Mouse (Mus musculus): Measurements from ENCODE around the gene Vasp. TPM values are rescaled to one million over a fixed set of nuclear protein-coding genes. Genes with fewer than 3 reads are reported as not detected.

The Vasp gene
- polyA plus RNA-seq, 1 experiment: 145 TPM

DNA sequence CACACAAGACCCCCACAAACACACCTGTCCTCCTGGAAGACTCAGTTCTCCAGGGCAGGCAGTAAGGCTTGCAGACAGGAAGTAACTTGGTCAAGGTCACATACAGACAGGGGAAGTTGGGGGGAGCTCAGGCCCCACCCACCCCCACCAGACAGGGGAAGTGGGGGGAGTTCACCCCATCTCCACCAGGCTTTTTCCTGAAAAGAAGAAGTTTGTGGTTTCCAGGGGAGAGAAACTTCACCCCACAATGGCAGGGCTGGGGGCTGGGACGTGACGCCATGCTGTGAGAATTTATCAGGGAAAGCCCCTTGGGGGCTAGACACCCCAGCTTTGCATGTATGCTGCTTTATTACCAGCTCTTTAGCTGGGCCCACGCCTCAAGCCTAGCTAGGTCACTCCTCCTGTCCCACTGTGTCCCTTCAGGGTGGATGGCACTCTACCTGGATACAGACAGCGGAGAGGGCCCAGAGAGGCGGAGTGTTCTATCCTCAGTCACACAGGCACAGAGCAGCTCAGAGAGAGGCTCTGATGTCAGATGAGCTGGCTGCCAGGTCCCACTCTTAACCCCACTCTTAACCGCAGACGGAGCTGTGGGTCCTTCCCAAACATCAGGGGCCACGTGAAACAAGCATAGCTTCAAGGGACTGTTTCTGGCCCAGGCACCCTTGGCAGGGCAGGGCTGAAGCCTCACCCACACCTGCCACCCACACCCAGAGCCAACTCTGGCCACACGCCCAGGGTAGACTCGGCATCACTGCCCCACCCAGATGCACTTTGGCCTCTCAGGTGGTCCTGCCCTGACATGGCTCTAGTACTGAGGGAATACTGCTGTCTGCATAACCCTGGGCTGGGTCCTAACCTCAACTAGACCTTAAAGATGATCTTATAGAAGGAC lies 5.4 kb downstream of the Vasp start:
- Histone ChIP-seq H3ac (ENCODE audit: control insufficient read depth, insufficient read length, low read depth) (peak overlapping the region; percentile 37), H3K79me2 (ENCODE audit: control insufficient read depth, insufficient read depth) (peaks cover 69% of the 10 kb centered on the region), H3K36me3 (ENCODE audit: control insufficient read depth, insufficient read depth) (peaks cover 27% of the 10 kb centered on the region), H3K4me3 (ENCODE audit: insufficient read depth, poor library complexity, severe bottlenecking) (no peak overlapping the region), H3K79me3 (ENCODE audit: low read depth) (peaks cover 42% of the 10 kb centered on the region), H3K27me3 (ENCODE audit: control insufficient read depth, insufficient read depth, insufficient read length) (no peaks in the 10 kb centered on the region)
- TF ChIP-seq MAX (IDR thresholded peaks at IDR 0.05) (no peak), CTCF (IDR thresholded peaks at IDR 0.05; ENCODE audit: control insufficient read depth, insufficient read depth, insufficient read length) (no peak), USF1 (IDR thresholded peaks at IDR 0.05; ENCODE audit: low read depth) (no peak), MYOD1 (IDR thresholded peaks at IDR 0.05; ENCODE audit: control insufficient read depth, insufficient read length, low read depth) (no peak), MYOG (IDR thresholded peaks at IDR 0.05; ENCODE audit: control insufficient read depth, extremely low read depth, insufficient read length) (no peak), CEBPB (IDR thresholded peaks at IDR 0.05; ENCODE audit: low read depth) (no peak), FOSL1 (IDR thresholded peaks at IDR 0.05; ENCODE audit: insufficient read depth, low read length, poor library complexity, severe bottlenecking) (no peak)

DNA sequence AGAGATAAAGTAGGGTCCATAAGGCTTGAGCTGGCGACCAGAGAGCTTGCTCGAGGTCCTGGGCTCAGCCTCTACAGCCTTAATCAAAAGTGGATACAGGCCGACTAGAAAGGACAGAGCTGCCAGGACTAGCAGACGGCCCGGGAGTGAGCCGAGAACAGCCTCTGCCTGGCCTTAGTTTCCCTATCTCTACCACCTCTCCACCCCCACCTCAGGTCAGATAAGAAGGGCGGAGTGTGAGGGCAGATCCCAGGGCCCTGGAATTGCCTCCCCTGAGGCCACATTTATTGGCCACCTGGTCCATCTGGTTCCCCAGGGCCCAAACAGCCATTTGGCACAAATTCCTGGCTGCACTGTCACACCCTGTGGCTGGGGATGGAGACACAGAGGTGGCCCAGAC lies 6.5 kb downstream of the Vasp start:
- Histone ChIP-seq H3K79me3 (ENCODE audit: low read depth) (peaks cover 37% of the 10 kb centered on the region), H3K79me2 (ENCODE audit: control insufficient read depth, insufficient read depth) (peaks cover 59% of the 10 kb centered on the region), H3ac (ENCODE audit: control insufficient read depth, insufficient read length, low read depth) (no peak overlapping the region), H3K4me3 (ENCODE audit: insufficient read depth, poor library complexity, severe bottlenecking) (no peak overlapping the region), H3K27me3 (ENCODE audit: control insufficient read depth, insufficient read depth, insufficient read length) (no peaks in the 10 kb centered on the region), H3K36me3 (ENCODE audit: control insufficient read depth, insufficient read depth) (peaks cover 27% of the 10 kb centered on the region)
- TF ChIP-seq FOSL1 (IDR thresholded peaks at IDR 0.05; ENCODE audit: insufficient read depth, low read length, poor library complexity, severe bottlenecking) (no peak), MYOG (IDR thresholded peaks at IDR 0.05; ENCODE audit: control insufficient read depth, extremely low read depth, insufficient read length) (no peak), USF1 (IDR thresholded peaks at IDR 0.05; ENCODE audit: low read depth) (no peak), MYOD1 (IDR thresholded peaks at IDR 0.05; ENCODE audit: control insufficient read depth, insufficient read length, low read depth) (peak; percentile 72), CEBPB (IDR thresholded peaks at IDR 0.05; ENCODE audit: low read depth) (no peak)

GRCm38 (mm10) chr7:19258336-19258735 lies 13.3 kb downstream of the Vasp start:
- no peak for TF ChIP-seq MYOG (IDR thresholded peaks at IDR 0.05; ENCODE audit: control insufficient read depth, extremely low read depth, insufficient read length)
- no peak for TF ChIP-seq MAX (IDR thresholded peaks at IDR 0.05)
- no peak for TF ChIP-seq USF1 (IDR thresholded peaks at IDR 0.05; ENCODE audit: low read depth)
- TF ChIP-seq FOSL1 (IDR thresholded peaks at IDR 0.05; ENCODE audit: insufficient read depth, low read length, poor library complexity, severe bottlenecking): no peak
- TF ChIP-seq MYOD1 (IDR thresholded peaks at IDR 0.05; ENCODE audit: control insufficient read depth, insufficient read length, low read depth): no peak
- no peaks in the 10 kb centered on the region for H3K79me2 ChIP-seq (ENCODE audit: control insufficient read depth, insufficient read depth)
- no peak overlapping the region for H3ac ChIP-seq (ENCODE audit: control insufficient read depth, insufficient read length, low read depth)
- H3K4me3 ChIP-seq (ENCODE audit: insufficient read depth, poor library complexity, severe bottlenecking): no peak overlapping the region
- H3K27me3 ChIP-seq (ENCODE audit: control insufficient read depth, insufficient read depth, insufficient read length): no peaks in the 10 kb centered on the region
- peaks cover 20% of the 10 kb centered on the region for H3K36me3 ChIP-seq (ENCODE audit: control insufficient read depth, insufficient read depth)
- H3K79me3 ChIP-seq (ENCODE audit: low read depth): peaks cover 1% of the 10 kb centered on the region

- Histone ChIP-seq H3K36me3 (ENCODE audit: control insufficient read depth, insufficient read depth) (peaks cover 20% of the 10 kb centered on the region), H3K4me3 (ENCODE audit: insufficient read depth, poor library complexity, severe bottlenecking) (no peak overlapping the region)
Observed at GRCm38 (mm10) chr7:19257390-19258022, 14.1 kb downstream of the Vasp start.

DNA sequence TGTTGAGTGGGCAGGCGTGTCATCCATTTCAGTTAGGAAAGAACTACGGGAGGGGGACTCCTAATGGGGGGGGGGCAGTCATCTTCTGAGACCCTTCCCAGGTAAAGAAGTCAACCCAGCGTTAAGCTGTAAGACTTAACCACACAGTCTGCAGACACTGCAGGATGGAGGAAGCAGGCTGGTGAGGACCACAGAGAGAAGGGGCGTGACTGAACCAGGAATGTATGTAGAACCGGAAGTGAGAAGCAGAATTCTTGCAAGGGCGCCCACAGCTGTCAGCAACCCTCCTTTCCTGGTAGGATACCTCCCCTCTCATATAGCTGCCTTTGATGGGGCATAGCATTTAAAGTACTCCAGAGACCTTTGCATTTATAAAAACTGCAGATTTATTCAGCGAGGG lies 15.1 kb downstream of the Vasp start:
- Histone ChIP-seq H3K79me3 (ENCODE audit: low read depth) (peaks cover under 1% of the 10 kb centered on the region), H3K4me3 (ENCODE audit: insufficient read depth, poor library complexity, severe bottlenecking) (no peak overlapping the region)

More at GRCm38 (mm10) chr7:19257390-19258022, 14.1 kb downstream of the Vasp start:
- H3K79me3 ChIP-seq (ENCODE audit: low read depth): peaks cover 1% of the 10 kb centered on the region
- no peaks in the 10 kb centered on the region for H3K79me2 ChIP-seq (ENCODE audit: control insufficient read depth, insufficient read depth)
- no peaks in the 10 kb centered on the region for H3K27me3 ChIP-seq (ENCODE audit: control insufficient read depth, insufficient read depth, insufficient read length)
- TF ChIP-seq MAX (IDR thresholded peaks at IDR 0.05) (no peak), CEBPB (IDR thresholded peaks at IDR 0.05; ENCODE audit: low read depth) (peak; percentile 5)
- no peak overlapping the region for H3ac ChIP-seq (ENCODE audit: control insufficient read depth, insufficient read length, low read depth)

More for the DNA sequence above, 15.1 kb downstream of the Vasp start:
- TF ChIP-seq FOSL1 (IDR thresholded peaks at IDR 0.05; ENCODE audit: insufficient read depth, low read length, poor library complexity, severe bottlenecking): no peak
- no peak for TF ChIP-seq MYOD1 (IDR thresholded peaks at IDR 0.05; ENCODE audit: control insufficient read depth, insufficient read length, low read depth)
- no peak for TF ChIP-seq MAX (IDR thresholded peaks at IDR 0.05)
- no peak for TF ChIP-seq CTCF (IDR thresholded peaks at IDR 0.05; ENCODE audit: control insufficient read depth, insufficient read depth, insufficient read length)
- TF ChIP-seq CEBPB (IDR thresholded peaks at IDR 0.05; ENCODE audit: low read depth): no peak
- TF ChIP-seq USF1 (IDR thresholded peaks at IDR 0.05; ENCODE audit: low read depth): no peak
- no peak for TF ChIP-seq MYOG (IDR thresholded peaks at IDR 0.05; ENCODE audit: control insufficient read depth, extremely low read depth, insufficient read length)
- Histone ChIP-seq H3ac (ENCODE audit: control insufficient read depth, insufficient read length, low read depth) (no peak overlapping the region), H3K36me3 (ENCODE audit: control insufficient read depth, insufficient read depth) (peaks cover 20% of the 10 kb centered on the region), H3K27me3 (ENCODE audit: control insufficient read depth, insufficient read depth, insufficient read length) (no peaks in the 10 kb centered on the region), H3K79me2 (ENCODE audit: control insufficient read depth, insufficient read depth) (no peaks in the 10 kb centered on the region)

Data from C2C12 (cell line).